Mouse (Mus musculus) large intestine, adult 2 months (tissue): ENCODE results near the gene Il23a. TPM values are rescaled to one million over a fixed set of nuclear protein-coding genes. Genes with fewer than 3 reads are reported as not detected.
"Not testable (repeated sequence)": the region's sequence is repeated elsewhere in the genome, so short reads cannot be mapped to it uniquely, and the experiment has no call there.

Source experiments
- DNase-seq: peaks from one replicate; pipeline ENCODE4 v3.0.0-alpha.2; 2012; ENCODE audit warnings: low read depth, low spot score
- WGBS: fragments of 180-500 bp; shearing (Covaris S2); methylation state at CpG from one replicate; pipeline ENCODE4 v1.1.7; 2018; 5-methylcytosine and 5-hydroxymethylcytosine counted together
- polyA plus RNA-seq: library from polyadenylated mRNA; depleted of rRNA; stranded (reverse); fragments of >200 nt; gene quantifications from 2 replicates; pipeline ENCODE4 v1.2.3, GENCODE M21; 2012; rRNA removed

Gene Il23a
- polyA plus RNA-seq: 0.12 TPM in 1 of 2 replicates, not detected in the other

DNA sequence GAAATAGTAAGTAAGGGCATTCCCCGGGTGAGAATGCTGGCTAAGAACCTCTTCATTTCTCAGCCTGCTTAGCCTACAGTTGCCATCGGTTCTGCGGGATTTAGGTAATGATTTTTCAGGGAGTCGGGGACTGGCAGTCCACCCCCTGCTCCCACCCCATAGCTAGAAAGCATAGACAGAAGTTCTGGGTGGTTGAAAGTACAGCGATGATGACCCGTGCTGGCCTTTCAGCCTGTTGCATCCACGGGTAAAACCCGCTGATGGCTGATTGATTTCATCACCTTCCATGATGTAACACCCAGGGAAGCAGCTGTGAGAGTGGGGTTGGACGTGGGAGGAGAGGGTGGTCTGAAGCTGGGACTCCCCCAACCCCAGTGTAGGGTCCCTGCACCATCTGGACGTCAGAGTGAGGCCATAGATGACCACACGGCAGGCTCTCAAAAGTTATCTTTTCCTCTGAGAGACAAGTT is at the start of gene Il23a:
Gene Il23a, minus strand, starts transcription at position 51 of the 470 bp plus-strand sequence.
- WGBS: 77% methylated on average over 11 of the region's 11 CpGs
- no peak for DNase-seq

DNA sequence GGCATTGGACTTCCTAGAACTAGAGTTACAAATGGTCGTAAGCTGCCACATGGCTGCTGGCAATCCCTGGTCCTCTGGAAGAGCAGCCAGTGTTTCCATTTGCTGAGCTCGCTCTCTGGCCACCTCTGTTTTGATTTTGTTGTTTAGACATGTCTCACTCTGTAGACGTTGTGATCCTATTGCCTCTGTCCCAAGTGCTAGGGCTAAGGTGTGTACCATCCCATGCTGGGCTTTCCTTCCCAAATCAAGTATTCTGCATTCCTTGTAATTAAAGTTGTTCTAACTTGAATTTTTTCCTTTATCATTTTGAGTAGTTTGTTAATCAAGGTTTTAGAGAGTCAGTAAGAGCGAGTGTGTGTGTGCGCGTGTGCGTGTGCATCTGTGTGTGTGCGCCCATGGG is 49.0 kb upstream of the Il23a start:
- DNase-seq: no peak
- 81% methylated on average over 8 of the region's 8 CpGs for WGBS

DNA sequence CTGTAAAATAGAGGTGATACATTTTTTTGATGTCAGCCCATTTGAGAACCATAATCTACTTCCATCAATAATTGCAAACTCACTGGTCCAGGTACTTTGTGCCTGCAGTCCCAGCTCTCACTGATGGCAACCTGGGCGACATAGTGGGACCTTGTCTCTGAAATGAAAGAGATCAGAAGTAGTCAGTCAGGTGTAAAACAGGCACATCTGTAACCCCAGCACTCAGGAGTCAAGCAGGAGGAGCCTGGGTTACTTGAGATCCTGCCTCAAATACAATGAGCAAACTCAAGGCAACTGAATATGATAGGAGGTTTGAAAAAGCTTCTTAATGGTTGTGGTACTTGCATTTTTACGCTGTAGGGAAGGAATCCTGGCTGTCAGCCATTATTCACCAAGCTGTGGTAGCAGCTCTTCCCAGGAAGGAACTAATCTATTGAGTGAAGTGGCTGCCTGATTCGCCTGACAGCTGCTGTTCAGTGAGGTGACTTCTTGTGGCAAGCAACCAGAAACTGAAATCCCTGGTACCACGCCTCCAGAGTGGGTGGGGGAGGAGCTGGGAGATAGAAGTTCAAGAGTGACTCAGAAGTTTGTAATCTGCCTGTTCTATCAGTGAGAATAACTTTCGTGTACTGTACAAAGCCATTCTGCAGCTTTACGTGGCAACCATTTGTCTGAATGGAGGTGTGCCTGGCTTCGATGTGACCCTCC is 46.2 kb upstream of the Il23a start:
- DNase-seq: no peak
- WGBS: 6% methylated on average over 7 of the region's 7 CpGs

DNA sequence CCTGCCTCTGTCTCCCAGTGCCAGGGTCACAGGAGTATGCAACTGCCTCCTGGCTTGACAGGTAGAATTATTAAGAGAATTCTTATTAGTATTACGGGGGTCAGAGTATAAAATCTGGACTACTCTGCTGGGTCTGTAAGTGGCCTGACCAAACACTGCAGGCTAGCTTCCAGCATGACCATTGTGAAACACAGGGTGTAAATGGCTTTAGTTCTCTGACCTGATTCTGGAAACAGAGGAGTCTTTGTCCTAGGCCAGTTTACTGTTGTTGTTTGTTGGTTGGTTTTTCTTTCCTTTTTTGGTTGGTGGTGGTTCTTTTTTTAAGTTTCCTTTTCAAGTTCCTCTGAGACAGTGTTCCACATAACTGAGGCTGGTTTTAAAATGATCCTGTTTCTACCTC is 44.9 kb upstream of the Il23a start:
- WGBS: 73% methylated on average over 1 of the region's 1 CpGs
- DNase-seq: no peak

DNA sequence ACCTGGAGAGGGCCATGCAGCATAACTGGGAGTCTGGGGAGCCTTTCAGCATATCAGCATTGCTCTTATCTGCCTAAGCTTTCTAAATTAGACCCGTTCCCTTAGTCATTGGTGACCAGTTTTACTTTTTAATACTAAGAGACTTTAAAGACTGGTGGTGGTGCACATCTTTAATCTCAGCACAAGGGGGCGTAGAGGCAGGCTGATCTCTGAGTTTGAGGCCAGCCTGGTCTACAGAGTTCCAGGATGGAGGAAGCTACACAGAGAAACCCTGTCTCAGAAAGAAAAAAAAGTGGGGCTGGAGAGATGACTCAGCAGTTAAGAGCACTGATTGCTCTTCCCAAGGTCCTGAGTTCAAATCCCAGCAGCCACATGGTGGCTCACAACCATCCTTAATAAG is 41.7 kb upstream of the Il23a start:
- 70% methylated on average over 2 of the region's 2 CpGs for WGBS
- no peak for DNase-seq

DNA sequence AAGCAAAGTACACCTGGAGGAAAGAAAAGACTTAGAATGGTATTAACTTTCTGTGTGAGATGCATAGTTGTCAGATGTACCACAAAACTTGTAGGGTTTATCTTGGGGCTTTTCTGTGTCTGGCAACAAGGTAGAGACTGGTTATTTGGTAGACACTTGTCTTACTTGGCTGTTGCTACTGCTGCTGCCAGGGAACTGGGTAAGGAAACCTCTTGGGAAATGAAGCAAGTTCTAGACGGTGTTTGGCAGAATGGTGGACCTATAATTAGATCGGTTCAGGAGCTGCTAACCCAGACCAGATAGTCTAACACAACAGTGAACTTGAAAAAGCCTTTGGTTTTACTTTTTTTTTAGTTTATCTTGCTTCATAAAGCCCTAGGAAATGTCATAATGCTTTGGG is 40.4 kb upstream of the Il23a start:
- WGBS: 48% methylated on average over 2 of the region's 2 CpGs

DNA sequence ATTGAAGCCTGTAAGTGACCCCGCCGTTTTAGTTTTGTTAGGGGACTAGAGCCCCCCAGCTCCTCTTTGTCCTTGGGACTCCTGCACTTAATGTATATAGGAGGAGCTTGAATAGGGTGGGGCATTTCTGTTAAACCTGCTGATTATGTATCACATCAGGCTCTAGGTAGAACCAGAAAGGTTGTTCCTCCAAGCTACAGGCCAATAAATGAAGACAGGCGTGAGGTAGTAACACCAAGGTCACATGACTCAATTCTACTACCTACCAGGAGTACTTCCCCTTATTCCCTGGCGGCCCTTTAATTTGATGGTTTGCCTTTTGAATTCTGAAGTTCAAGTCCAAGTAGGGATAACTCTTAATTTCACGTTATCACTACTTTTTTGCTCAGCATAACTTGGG is 39.9 kb upstream of the Il23a start:
- no peak for DNase-seq
- WGBS: 3% methylated on average over 5 of the region's 5 CpGs

More for the DNA sequence above, 40.4 kb upstream of the Il23a start:
- no peak for DNase-seq

DNA sequence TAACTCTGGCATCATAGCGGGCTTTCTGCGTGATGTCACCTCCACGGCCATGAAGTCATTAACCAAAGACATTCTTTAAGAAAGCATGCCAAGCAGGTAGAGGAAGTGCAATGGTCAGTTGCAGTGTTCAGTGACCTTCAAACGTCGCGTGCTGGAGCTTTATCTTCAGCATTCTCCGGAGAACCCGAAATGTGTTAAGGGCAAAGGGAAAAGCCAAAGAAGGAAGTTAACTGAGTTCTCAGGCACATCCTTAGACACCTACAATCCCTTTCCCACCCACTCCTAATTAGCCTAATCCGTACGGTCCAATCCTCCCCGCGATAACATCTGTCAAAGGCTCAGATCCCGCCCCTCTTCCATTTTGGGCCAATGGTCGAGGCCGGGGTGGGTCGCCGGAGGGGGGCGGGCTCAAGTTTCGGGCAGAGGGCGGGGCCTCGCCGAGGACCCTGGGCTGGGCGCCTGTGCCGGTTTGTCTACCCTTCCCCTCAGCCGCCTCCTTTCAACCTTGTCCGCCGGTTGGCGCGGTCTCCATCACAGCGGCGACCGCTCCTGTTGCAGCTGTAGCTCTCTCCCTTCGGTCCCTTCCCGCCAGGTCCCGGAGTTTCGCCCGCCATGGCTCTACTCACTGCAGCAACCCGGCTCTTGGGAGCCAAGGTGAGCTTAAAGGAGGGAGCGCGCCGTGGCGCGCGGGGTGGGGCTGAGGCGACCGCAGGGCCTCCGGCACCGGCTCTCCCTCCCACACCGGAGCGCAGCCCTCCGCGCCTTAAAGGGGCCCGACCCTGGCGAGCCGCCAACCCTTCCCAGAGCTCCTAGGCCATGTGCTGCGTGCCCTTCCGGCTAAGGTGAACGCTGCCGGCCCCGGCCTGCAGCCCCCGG is 39.0 kb upstream of the Il23a start, which contains the start of gene Cs:
Gene Cs, plus strand, starts transcription at position 429 of the 876 bp plus-strand sequence.
- WGBS: under 1% methylated on average over 56 of the region's 61 CpGs
- peak; percentile 91 for DNase-seq

DNA sequence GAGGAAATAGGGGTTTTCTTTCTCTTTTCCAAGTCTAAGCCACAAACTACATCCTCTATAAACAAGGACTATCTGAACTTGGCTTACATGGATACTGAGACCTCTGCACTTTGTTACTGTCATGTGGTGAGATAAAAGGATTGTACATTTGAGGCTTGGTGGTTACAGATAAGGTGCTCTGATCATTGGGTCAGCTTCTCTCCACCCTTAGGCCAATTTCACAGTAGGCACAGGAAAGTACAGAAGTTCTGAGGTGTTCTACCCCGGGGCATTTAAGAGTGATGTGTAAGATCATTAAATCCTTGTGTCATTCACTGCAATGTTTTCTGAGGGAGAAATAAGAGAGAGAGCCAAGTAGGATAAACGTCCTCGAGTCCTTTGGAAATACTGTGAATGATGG is 38.0 kb upstream of the Il23a start:
- no peak for DNase-seq
- 50% methylated on average over 3 of the region's 3 CpGs for WGBS

DNA sequence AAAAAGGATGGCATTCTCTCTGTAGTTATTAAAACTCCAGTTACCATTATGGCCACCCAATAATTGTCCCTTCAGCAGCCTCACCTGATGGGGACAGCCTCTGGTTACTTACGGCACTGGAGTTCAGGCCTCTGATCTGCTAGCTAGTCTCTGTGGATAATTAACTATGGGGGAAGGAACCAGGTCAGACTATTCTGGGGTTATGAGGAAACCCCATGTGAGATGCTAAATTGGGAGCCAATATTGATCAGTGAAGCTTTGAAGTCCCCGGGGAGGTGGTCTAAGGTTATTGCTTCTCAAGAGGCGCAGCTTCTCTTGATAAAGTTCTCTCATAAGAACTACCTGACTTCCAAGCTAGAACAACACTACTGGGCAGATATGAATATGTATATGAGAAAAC is 37.6 kb upstream of the Il23a start:
- WGBS: 78% methylated on average over 3 of the region's 3 CpGs
- no peak for DNase-seq

DNA sequence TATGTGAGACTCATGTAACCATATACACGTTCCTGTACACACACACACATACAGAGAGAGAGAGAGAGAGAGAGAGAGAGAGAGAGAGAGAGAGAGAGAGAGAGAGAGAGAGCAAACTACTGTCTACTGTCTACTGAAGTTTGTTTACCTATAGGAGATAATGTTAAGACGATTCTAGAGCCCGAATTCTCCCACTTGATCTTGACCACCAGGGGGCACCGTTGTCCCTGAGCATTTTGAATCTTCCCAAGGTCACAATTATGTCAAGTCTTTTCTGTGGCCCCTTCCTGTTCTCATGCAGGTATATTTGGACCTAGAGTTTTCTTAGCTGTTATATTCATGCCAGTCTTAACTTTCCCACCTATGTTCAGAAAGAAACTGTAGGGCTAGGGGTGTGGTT is 37.0 kb upstream of the Il23a start:
- WGBS: 4% methylated on average over 4 of the region's 4 CpGs
- DNase-seq: no peak

DNA sequence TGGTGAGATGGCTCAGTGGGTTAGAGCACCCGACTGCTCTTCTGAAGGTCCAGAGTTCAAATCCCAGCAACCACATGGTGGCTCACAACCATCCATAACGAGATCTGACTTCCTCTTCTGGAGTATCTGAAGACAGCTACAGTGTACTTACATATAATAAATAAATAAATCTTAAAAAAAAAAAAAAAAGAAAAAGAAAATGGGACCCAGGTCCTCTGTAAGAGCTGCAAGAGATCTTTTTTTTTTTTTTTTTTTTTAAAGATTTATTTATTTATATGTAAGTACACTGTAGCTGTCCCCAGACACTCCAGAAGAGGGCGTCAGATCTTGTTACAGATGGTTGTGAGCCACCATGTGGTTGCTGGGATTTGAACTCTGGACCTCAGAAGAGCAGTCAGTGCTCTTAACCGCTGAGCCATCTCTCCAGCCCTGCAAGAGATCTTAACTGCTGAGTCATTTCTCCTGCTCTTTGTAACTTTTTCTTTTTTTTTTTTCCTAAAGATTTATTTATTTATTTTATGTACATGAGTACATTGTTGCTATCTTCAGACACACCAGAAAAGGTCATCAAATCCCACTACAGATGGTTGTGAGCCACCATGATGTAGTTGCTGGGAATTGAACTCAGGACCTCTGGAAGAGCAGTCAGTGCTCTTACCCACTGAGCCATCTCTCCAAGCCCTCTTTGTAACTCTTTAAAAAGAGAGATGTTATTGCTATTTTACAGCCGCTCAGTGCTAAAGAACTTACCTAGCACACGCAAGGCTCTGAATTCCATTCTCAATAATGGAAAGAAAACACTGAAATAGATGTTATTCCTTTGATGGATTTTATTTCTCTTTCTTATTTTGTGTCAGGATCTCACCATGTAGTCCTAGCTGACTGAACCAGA is 34.1 kb upstream of the Il23a start:
- 67% methylated on average over 6 of the region's 6 CpGs for WGBS
- DNase-seq: not testable (repeated sequence)

DNA sequence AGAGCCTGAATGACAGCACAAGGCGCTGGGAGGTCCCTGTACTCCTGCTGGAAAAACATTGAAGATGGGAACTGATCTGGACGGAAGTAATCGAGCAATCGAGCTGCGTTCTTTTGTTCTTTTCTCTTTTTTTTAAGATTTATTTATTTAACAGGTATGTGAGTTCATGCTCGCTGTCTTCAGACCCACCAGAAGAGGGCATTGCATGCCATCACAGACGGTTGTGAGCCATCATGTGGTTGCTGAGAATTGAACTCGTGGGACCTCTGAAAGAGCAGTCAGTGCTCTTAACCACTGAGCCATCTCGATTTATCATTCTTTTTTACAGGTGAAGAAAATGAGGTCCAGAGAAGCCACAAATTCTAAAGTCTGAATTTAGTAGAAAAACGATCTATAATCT is 29.1 kb upstream of the Il23a start:
- no peak for DNase-seq
- 84% methylated on average over 10 of the region's 10 CpGs for WGBS

DNA sequence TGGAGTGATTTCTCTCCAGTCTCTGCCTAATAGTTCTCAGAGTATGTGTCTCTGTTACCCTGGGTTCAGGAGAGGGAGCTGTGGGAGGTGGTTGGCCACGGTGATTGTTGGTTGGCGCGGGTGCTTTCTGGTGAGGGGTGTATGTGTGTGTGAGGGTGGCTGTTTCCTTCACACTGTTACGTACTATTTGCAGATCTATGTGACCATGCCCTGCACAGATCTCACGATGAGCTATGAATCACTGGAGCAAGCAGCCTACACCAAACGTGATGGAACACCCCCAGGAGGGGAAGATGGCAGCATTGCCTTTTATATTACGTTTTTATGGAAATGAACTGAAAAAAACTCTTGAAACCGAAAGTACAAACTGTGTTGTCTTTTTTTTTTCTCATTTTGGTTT is 28.3 kb upstream of the Il23a start:
- DNase-seq: no peak
- 91% methylated on average over 8 of the region's 8 CpGs for WGBS

DNA sequence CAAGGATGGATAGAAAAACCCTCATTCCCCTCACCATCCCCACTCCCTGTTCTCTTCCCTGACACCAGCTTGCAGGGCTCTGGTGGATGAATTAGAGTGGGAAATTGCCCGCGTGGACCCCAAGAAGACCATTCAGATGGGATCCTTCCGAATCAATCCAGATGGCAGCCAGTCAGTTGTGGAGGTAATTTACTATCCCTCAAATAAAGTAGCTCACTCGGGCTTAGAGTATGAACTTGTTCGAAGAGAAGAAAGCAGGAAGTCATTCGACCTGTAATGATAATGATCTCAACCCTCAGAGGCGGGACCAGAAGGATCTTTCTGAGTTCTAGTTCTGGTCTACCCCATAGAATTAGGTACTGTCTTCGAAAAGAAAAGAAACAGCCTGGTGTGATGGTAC is 25.0 kb upstream of the Il23a start:
- DNase-seq: no peak
- 41% methylated on average over 8 of the region's 8 CpGs for WGBS

DNA sequence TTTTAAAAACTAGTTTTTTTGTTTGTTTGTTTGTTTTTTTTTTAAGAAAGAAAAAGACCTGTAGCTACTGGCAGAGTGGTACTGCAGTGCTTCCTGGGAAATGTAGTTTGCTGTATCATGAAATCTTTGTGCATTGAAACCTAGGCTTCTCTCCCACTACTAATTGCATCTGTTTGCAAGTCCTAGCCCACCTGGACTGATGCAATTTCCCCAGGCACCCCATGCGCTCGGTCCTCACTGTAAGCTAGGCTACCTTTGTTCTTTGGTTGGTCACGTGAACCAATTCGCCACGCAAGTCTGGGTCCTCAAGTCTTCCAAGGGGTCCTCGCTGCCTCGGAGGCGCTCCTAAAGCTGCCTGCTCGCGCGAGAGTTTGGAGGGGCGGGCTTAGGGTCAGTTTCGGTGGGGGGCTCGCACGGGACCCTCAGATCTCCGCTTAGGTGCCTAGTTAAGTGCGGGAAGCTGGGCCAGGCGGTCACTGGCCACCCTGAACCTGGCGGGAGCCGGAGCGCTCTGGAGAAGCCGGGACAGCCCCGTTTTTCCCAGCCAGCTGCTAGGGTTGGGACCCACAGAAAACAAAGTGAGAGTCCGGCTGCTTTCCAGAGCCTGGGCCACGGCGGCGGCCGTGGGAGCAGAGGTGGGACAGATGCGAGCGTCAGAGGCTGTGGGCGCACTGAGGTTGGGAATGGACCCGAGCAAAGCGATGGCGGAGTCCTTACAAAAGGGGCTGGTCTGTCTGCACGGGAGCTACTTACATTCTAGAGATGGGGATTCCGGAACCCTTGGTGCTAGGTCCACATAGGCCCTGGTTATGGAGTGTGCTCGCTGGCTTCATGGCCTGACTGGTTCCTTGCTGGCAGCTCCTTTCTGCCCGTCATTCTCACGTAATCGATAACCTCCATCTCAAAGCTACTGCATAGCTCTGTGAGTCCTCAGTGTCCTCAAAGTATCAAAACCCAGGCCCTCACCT is 23.9 kb upstream of the Il23a start, which contains the start of gene Cnpy2:
Gene Cnpy2, plus strand, starts transcription at position 319 of the 968 bp plus-strand sequence.
- whole genome bisulfite sequencing: under 1% methylated on average over 40 of the region's 40 CpGs

DNA sequence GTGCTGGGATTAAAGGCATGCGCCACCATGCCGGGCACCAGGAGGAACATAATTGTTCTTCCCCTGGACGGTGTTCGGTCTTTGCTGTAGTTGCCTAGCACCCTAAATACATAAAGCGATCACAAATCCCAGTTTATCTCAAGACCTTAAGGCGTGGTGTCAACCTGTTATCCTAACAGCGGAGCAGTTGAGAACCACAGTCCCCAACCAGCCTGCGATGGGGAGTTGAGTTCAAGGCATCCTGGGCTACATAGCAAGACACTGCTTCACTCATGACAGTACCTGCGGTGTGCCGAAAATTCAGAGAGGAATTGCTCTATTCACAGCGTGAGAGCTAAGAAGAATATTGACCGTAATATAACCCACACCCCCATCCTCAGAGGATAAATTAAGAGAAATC is 23.1 kb upstream of the Il23a start:
- WGBS: 26% methylated on average over 12 of the region's 12 CpGs
- DNase-seq: no peak

More for the DNA sequence above, 23.9 kb upstream of the Il23a start, which contains the start of gene Cnpy2:
- no peak for DNase-seq

DNA sequence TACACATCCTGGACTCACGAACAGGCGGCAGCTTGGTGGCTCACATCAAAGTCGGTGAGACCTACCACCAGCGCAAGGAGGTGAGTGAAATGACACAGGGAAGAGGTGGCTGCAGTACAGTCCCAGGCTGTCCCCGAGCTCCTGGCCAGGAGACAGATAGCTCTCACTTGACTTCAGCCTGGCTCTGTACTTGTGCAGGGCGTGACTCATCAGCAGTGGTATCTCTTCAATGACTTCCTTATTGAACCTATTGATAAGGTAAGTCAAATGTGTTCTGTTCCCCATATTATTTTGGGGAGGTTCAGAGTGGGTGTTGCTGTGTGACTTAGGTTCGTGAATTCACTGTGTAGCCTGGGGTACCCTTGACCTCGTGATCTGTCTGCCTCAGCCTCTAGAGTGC is 17.0 kb upstream of the Il23a start:
- WGBS: 87% methylated on average over 8 of the region's 8 CpGs
- no peak for DNase-seq

DNA sequence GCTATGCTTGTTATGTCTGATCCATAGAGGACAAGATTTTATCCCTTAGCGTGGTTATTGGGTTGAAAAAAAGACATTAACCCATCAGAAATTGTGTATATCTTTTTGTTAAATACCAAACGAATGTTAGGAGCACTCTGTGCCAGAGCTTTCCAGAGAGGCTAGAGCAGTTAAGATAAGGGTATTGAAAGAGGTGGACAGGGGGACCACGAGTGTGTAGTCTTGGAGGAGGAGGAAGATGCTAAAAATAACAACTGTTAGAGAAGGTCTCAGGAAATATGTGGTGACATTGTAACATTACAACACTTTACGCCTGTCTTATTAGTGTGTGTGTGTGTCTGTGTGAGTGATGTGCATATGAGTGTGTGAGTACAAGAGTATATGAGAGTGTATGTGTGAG is 12.3 kb upstream of the Il23a start:
- WGBS: 76% methylated on average over 4 of the region's 4 CpGs
- no peak for DNase-seq
